Mouse (Mus musculus) midbrain, embryonic 11.5 days (tissue): ENCODE results near the gene Klhdc1. TPM values are rescaled to one million over a fixed set of nuclear protein-coding genes. Genes with fewer than 3 reads are reported as not detected.

Experiments
- ATAC-seq: fragments of 200-750 bp; cut with Nextera tagmentation; 2 replicates; pipeline ENCODE4 v1.8.0; 2017; ENCODE audit warnings: moderate TSS enrichment, moderate library complexity; ENCODE audit not compliant: low FRiP score
- DNase-seq: peaks from one replicate; pipeline ENCODE4 v3.0.0; 2015; ENCODE audit warnings: low spot score; ENCODE audit errors: missing footprints
- H3K27ac ChIP-seq: fragments of 300-500 bp; sonication (generic); 2 replicates; pipeline ENCODE4 v1.5.1; 2014; ENCODE audit warnings: low read depth, low read length
- H3K27me3 ChIP-seq: fragments of 300-500 bp; sonication (generic); 2 replicates; pipeline ENCODE4 v1.6.1; 2014; ENCODE audit warnings: mild to moderate bottlenecking, low read length, moderate library complexity, mixed read lengths; ENCODE audit not compliant: control insufficient read depth, insufficient read depth
- H3K36me3 ChIP-seq: fragments of 300-500 bp; sonication (generic); 2 replicates; pipeline ENCODE4 v1.6.1; 2014; ENCODE audit warnings: mild to moderate bottlenecking, low read length, moderate library complexity, mixed read lengths; ENCODE audit not compliant: control insufficient read depth, insufficient read depth
- H3K4me1 ChIP-seq: fragments of 300-500 bp; sonication (generic); 2 replicates; pipeline ENCODE4 v1.6.1; 2014; ENCODE audit warnings: low read length; ENCODE audit not compliant: control insufficient read depth, insufficient read depth
- H3K4me2 ChIP-seq: fragments of 300-500 bp; sonication (generic); 2 replicates; pipeline ENCODE4 v1.6.1; 2014; ENCODE audit warnings: mild to moderate bottlenecking, moderate library complexity
- H3K4me3 ChIP-seq: fragments of 300-500 bp; sonication (generic); 2 replicates; pipeline ENCODE4 v1.5.1; 2014; ENCODE audit warnings: low read depth, low read length
- H3K9ac ChIP-seq: fragments of 300-500 bp; sonication (generic); 2 replicates; pipeline ENCODE4 v1.6.1; 2014; ENCODE audit warnings: low read length
- H3K9me3 ChIP-seq: fragments of 300-500 bp; sonication (generic); 2 replicates; pipeline ENCODE4 v1.6.1; 2016; ENCODE audit warnings: low read length; ENCODE audit not compliant: control insufficient read depth
- WGBS: fragments of 180-500 bp; shearing (Covaris S2); extraction: QIAGEN DNeasy Blood & Tissue Kit; methylation state at CpG from one replicate; pipeline ENCODE4 v1.1.7; 2014; 5-methylcytosine and 5-hydroxymethylcytosine counted together
- polyA plus RNA-seq: library from polyadenylated mRNA; unstranded; fragments of >200 nt; fragmentation: Nextera tagmentation; extraction: Ambion mirVana; gene quantifications from 2 replicates; pipeline ENCODE4 v1.2.1, GENCODE M21; 2014

Klhdc1 gene
- polyA plus RNA-seq, 1 experiment from 2014 or later = 2.9 TPM

DNA sequence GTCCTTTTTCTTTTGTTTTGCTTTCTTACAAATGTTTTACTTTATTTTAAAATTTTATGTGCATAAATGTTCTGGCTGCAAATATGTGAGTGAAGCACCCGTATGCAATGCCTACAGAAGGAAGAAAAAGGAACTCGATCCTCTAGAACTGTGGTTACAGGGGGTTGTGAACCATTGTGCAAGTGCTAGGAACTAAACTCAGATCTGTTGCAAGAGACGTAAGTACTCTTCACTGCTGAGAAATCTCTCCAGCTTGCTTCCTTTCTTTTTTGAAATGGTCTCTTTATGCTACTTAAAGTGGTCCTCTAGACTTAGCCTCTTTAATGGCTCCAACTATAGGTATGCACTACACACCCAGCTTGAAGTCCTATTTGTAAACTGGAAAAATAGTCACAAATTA, 90.2 kb downstream of the Klhdc1 start:
- H3K9ac ChIP-seq = no peak overlapping the region
- H3K4me1 ChIP-seq = no peaks in the 10 kb centered on the region
- 96% methylated on average over 3 of the region's 3 CpGs for WGBS
- no peaks in the 10 kb centered on the region for H3K27me3 ChIP-seq
- DNase-seq (no peak), ATAC-seq (no peak)
- no peaks in the 10 kb centered on the region for H3K9me3 ChIP-seq
- no peak overlapping the region for H3K4me2 ChIP-seq
- H3K36me3 ChIP-seq = peaks cover 6% of the 10 kb centered on the region; the same call in 1 of the 2 replicates
- no peak overlapping the region for H3K27ac ChIP-seq
- no peak overlapping the region for H3K4me3 ChIP-seq

DNA sequence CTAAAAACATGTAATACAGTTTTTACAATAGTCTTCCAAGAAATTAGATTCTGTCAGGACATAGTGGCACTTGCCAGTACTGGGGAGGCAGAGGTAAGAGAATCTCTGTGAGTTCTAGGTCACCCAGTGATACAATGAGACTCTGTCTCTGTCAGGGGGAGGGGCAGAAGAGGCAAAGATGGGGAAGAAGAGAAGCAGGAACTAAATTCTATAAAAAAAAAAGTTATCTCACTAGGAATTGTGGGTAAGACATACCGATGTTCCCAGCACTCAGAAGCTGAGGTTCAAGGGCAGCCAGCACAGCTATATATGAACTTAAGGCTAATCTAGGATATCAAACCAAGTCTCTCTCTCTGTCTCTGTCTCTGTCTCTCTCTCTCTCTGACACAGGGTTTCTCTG, 91.2 kb downstream of the Klhdc1 start:
- no peaks in the 10 kb centered on the region for H3K9me3 ChIP-seq
- H3K36me3 ChIP-seq = peaks cover 6% of the 10 kb centered on the region; the same call in 1 of the 2 replicates
- WGBS = 97% methylated on average over 1 of the region's 1 CpGs
- H3K4me2 ChIP-seq = no peak overlapping the region
- DNase-seq = no peak
- H3K4me1 ChIP-seq = no peaks in the 10 kb centered on the region
- no peaks in the 10 kb centered on the region for H3K27me3 ChIP-seq
- no peak overlapping the region for H3K9ac ChIP-seq
- H3K4me3 ChIP-seq = no peak overlapping the region
- H3K27ac ChIP-seq = no peak overlapping the region
- no peak for ATAC-seq

DNA sequence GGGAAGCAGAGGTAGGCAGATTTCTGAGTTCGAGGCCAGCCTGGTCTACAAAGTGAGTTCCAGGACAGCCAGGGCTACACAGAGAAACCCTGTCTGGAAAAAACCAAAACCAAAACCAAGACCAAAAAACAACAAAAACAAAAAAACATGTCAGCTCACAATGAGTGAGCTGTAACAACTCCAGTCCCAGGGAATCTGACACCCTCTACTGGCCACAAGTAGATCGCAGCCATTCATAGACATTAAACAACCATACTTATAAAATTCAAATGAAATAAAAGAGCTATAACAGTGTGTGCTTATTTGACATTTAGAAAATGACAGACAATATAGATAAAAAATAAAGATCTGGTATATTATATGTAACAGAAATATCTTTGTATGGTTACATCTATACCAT, 92.6 kb downstream of the Klhdc1 start:
- H3K4me1 ChIP-seq = no peaks in the 10 kb centered on the region
- no peak overlapping the region for H3K4me2 ChIP-seq
- no peak for DNase-seq
- no peak overlapping the region for H3K4me3 ChIP-seq
- 93% methylated on average over 2 of the region's 2 CpGs for WGBS
- H3K27me3 ChIP-seq = no peaks in the 10 kb centered on the region
- H3K27ac ChIP-seq = no peak overlapping the region
- no peak overlapping the region for H3K9ac ChIP-seq
- H3K36me3 ChIP-seq = peaks cover 6% of the 10 kb centered on the region; the same call in 1 of the 2 replicates
- H3K9me3 ChIP-seq = no peaks in the 10 kb centered on the region
- ATAC-seq = no peak

Other genes starting within 250 kb of the Klhdc1 start
- gene Rps29, start 82.0 kb upstream of the Klhdc1 start, polyA plus RNA-seq = 1,283 and 1,438 TPM in 2 replicates
- 28.9 and 31.1 TPM in 2 replicates for gene Lrr1, start 72.4 kb upstream of the Klhdc1 start, polyA plus RNA-seq
- gene Rpl36al, start 57.1 kb upstream of the Klhdc1 start, polyA plus RNA-seq = 470 and 474 TPM in 2 replicates
- gene Mgat2, start 57.0 kb upstream of the Klhdc1 start, polyA plus RNA-seq = 34.5 and 35.7 TPM in 2 replicates
- gene Gm49383, start 44.1 kb upstream of the Klhdc1 start, polyA plus RNA-seq = 37.6 and 38.9 TPM in 2 replicates
- gene Dnaaf2, start 42.7 kb upstream of the Klhdc1 start, polyA plus RNA-seq = 12.4 and 13.3 TPM in 2 replicates
- gene Gm49384, start 36.9 kb upstream of the Klhdc1 start, polyA plus RNA-seq = 39.9 and 40.8 TPM in 2 replicates
- gene Pole2, start 13.0 kb upstream of the Klhdc1 start, polyA plus RNA-seq = 29.8 and 31.6 TPM in 2 replicates
- 272 and 275 TPM in 2 replicates for gene Klhdc2, start 55.5 kb downstream of the Klhdc1 start, polyA plus RNA-seq
- gene Nemf, start 116.0 kb downstream of the Klhdc1 start, polyA plus RNA-seq = 89.5 and 96.0 TPM in 2 replicates
- 47.7 and 48.6 TPM in 2 replicates for gene Arf6, start 131.0 kb downstream of the Klhdc1 start, polyA plus RNA-seq
- gene Gm9887, start 131.3 kb downstream of the Klhdc1 start, polyA plus RNA-seq = 1.4 and 1.6 TPM in 2 replicates